Mouse (Mus musculus): ENCODE measurements at regions not wholly inside any gene's neighbourhood (a gene's known extent, or its start where the extent isn't known, plus 50 kb on each side); places are given as distances from the start of the nearest gene placed in this dataset.

DNA sequence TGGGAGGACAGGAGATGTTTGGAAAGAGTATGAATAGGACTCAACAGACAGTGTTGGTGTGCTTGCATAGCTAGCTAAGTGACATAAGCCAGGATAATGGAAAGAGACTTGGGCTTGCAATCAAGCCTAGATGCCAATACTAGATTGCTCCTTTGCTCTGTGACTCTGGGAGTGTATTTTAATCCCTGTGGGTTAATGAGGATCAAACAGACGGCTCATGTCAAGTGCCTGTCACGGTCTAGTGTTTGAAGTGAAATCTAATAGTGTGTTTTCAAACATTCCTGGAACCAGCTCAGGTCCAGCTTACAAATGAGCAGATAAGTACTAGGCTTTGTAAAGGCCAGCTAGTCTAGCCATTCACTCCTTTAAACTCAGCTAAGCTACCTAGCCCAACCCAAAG is 64.1 kb upstream of the Ranbp3l start:
- 73% methylated on average over 2 of the region's 2 CpGs for WGBS
- no peak overlapping the region for H3K4me3 ChIP-seq (ENCODE audit: low read length)
- H3K4me2 ChIP-seq (ENCODE audit: low read depth, low read length) = no peak overlapping the region
- H3K27ac ChIP-seq (ENCODE audit: low read length) = no peak overlapping the region
- no peak overlapping the region for H3K9ac ChIP-seq (ENCODE audit: low read depth, low read length)
- H3K36me3 ChIP-seq (ENCODE audit: control insufficient read depth, insufficient read depth, low read length) = no peaks in the 10 kb centered on the region
- H3K27me3 ChIP-seq (replicated peaks; ENCODE audit: control insufficient read depth, insufficient read depth, low read length) = no peaks in the 10 kb centered on the region
- no peaks in the 10 kb centered on the region for H3K9me3 ChIP-seq (ENCODE audit: control insufficient read depth, low read length)
- ATAC-seq = no peak
- no peaks in the 10 kb centered on the region for H3K4me1 ChIP-seq (ENCODE audit: control insufficient read depth, insufficient read depth, low read length)

DNA sequence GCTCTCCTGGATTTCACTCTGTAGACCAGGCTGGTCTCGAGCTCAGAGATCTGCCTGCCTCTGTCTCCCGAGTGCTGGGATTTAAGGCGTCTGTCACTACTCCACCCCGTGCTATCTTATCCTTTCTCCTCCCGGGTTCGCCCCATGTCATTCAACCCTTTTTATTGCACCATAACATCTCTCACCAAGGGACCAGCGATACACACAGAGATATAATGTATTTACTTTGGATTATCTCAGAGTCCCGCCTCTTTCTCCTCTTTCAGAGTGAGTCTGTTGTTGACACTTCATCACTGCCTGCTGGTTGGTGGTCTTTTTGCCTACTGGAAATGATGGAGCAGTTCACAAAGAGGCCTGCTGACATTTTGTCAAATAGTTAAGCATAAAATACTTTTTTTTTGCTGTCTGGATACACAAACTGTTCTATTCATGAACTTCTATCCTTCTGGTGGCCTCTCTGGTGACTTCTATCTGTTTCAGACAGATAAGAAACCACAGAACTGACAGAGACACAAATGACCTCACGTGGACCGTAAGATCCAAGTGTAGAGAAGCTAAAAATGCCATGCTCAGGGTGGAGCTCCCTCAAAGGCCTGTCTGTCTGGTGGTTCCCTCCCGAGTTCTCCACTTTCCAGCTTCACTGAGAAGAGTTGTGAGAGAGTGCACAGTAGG is 70.1 kb upstream of the Ranbp3l start:
- 69% methylated on average over 11 of the region's 11 CpGs for WGBS

GRCm38 (mm10) chr15:8896856-8897255 is 70.9 kb upstream of the Ranbp3l start:
- WGBS = 82% methylated on average over 2 of the region's 2 CpGs
- Histone ChIP-seq H3K27ac (ENCODE audit: low read length) (no peak overlapping the region), H3K36me3 (ENCODE audit: control insufficient read depth, insufficient read depth, low read length) (no peaks in the 10 kb centered on the region), H3K27me3 (replicated peaks; ENCODE audit: control insufficient read depth, insufficient read depth, low read length) (no peaks in the 10 kb centered on the region), H3K4me3 (ENCODE audit: low read length) (no peak overlapping the region), H3K9me3 (ENCODE audit: control insufficient read depth, low read length) (no peaks in the 10 kb centered on the region), H3K9ac (ENCODE audit: low read depth, low read length) (no peak overlapping the region), H3K4me1 (ENCODE audit: control insufficient read depth, insufficient read depth, low read length) (no peaks in the 10 kb centered on the region), H3K4me2 (ENCODE audit: low read depth, low read length) (no peak overlapping the region)
- ATAC-seq = no peak

More for the DNA sequence above, 70.1 kb upstream of the Ranbp3l start:
- H3K4me3 ChIP-seq (ENCODE audit: low read length) = no peak overlapping the region
- no peaks in the 10 kb centered on the region for H3K36me3 ChIP-seq (ENCODE audit: control insufficient read depth, insufficient read depth, low read length)
- H3K4me1 ChIP-seq (ENCODE audit: control insufficient read depth, insufficient read depth, low read length) = no peaks in the 10 kb centered on the region
- no peak overlapping the region for H3K4me2 ChIP-seq (ENCODE audit: low read depth, low read length)
- no peaks in the 10 kb centered on the region for H3K27me3 ChIP-seq (replicated peaks; ENCODE audit: control insufficient read depth, insufficient read depth, low read length)
- no peak overlapping the region for H3K9ac ChIP-seq (ENCODE audit: low read depth, low read length)
- no peak overlapping the region for H3K27ac ChIP-seq (ENCODE audit: low read length)
- H3K9me3 ChIP-seq (ENCODE audit: control insufficient read depth, low read length) = no peaks in the 10 kb centered on the region
- ATAC-seq = no peak; the same call in 1 of the 2 replicates

GRCm38 (mm10) chr15:8896391-8896790 is 71.4 kb upstream of the Ranbp3l start:
- no peaks in the 10 kb centered on the region for H3K4me1 ChIP-seq (ENCODE audit: control insufficient read depth, insufficient read depth, low read length)
- H3K27ac ChIP-seq (ENCODE audit: low read length) = no peak overlapping the region
- no peaks in the 10 kb centered on the region for H3K9me3 ChIP-seq (ENCODE audit: control insufficient read depth, low read length)
- no peaks in the 10 kb centered on the region for H3K36me3 ChIP-seq (ENCODE audit: control insufficient read depth, insufficient read depth, low read length)
- 77% methylated on average over 12 of the region's 12 CpGs for WGBS
- no peak overlapping the region for H3K4me3 ChIP-seq (ENCODE audit: low read length)
- H3K9ac ChIP-seq (ENCODE audit: low read depth, low read length) = no peak overlapping the region
- no peak for ATAC-seq
- no peak overlapping the region for H3K4me2 ChIP-seq (ENCODE audit: low read depth, low read length)
- H3K27me3 ChIP-seq (replicated peaks; ENCODE audit: control insufficient read depth, insufficient read depth, low read length) = no peaks in the 10 kb centered on the region

DNA sequence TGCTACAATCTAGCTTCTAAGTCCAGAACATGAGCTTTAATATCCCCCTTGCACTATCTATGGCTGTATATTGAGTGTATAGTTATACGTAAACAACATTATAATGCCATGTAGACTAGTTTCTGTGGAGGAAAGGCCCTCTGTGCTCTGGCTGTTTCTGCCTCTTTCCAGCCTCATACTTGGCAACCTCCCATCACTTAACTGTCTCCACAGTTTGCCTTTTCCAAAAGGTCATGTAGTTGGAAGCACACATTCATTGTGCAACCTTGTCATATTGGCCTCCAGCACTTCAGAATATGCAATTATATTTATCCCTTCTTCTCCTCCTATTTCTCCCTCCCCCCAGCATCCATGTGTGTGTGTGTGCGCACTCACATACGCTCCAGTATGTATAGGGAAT is 82.2 kb upstream of the Ranbp3l start:
- ATAC-seq = no peak
- H3K36me3 ChIP-seq (ENCODE audit: control insufficient read depth, insufficient read depth, low read length) = no peaks in the 10 kb centered on the region
- no peaks in the 10 kb centered on the region for H3K4me1 ChIP-seq (ENCODE audit: control insufficient read depth, insufficient read depth, low read length)
- no peak overlapping the region for H3K27ac ChIP-seq (ENCODE audit: low read length)
- H3K9me3 ChIP-seq (ENCODE audit: control insufficient read depth, low read length) = no peaks in the 10 kb centered on the region
- H3K4me3 ChIP-seq (ENCODE audit: low read length) = no peak overlapping the region
- no peak overlapping the region for H3K4me2 ChIP-seq (ENCODE audit: low read depth, low read length)
- H3K27me3 ChIP-seq (replicated peaks; ENCODE audit: control insufficient read depth, insufficient read depth, low read length) = no peaks in the 10 kb centered on the region
- 95% methylated on average over 3 of the region's 3 CpGs for WGBS
- H3K9ac ChIP-seq (ENCODE audit: low read depth, low read length) = no peak overlapping the region

DNA sequence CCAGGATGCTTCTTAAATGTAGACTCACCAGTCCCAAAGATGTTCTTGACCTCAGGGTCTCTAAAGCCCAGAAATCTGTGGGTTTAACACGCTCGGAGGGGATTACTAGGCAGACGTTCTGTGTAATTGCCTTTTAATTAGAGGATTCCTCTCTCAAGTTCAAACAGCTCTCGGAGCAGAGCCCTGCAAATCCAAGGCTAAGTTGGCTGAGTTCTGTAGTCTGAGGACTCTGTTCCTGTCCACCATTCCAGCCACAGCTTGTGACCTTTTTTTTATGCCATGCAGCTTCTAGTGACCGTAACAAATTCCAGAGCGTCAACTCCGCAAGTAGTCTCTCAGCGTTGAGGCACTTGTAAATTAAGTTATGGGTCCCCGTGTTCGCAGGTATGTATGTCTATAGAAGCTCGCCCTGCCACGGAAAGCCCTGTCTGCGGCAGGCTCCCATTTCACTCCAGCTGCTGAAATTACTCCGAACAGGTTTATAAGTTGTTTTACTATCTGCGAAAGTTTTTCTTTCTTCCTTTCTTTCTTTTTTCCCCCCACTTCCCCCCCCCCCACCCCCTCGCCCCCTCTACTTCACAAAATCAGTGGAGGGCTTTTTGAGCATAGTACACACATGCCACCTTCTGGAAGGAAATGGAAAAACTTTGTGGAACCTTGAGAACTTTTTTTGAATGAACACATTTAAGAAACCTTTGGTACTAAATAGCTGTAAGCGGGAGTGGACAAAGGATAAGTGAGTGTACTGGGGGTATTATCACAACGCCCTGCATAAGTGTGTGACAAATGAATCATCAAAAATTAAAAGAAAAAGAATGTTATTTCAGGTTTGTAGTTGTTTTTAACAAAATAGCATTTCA is 82.9 kb upstream of the Ranbp3l start:
- Histone ChIP-seq H3K36me3 (ENCODE audit: control insufficient read depth, insufficient read depth, low read length) (no peaks in the 10 kb centered on the region), H3K27me3 (replicated peaks; ENCODE audit: control insufficient read depth, insufficient read depth, low read length) (no peaks in the 10 kb centered on the region), H3K4me2 (ENCODE audit: low read depth, low read length) (no peak overlapping the region), H3K9me3 (ENCODE audit: control insufficient read depth, low read length) (no peaks in the 10 kb centered on the region), H3K27ac (ENCODE audit: low read length) (no peak overlapping the region), H3K9ac (ENCODE audit: low read depth, low read length) (no peak overlapping the region), H3K4me3 (ENCODE audit: low read length) (no peak overlapping the region), H3K4me1 (ENCODE audit: control insufficient read depth, insufficient read depth, low read length) (no peaks in the 10 kb centered on the region)
- no peak for ATAC-seq
- 61% methylated on average over 18 of the region's 18 CpGs for WGBS

GRCm38 (mm10) chr15:8882880-8883539 is 84.7 kb upstream of the Ranbp3l start:
- Histone ChIP-seq H3K36me3 (ENCODE audit: control insufficient read depth, insufficient read depth, low read length) (no peaks in the 10 kb centered on the region), H3K4me3 (ENCODE audit: low read length) (no peak overlapping the region), H3K4me2 (ENCODE audit: low read depth, low read length) (no peak overlapping the region), H3K9ac (ENCODE audit: low read depth, low read length) (no peak overlapping the region), H3K4me1 (ENCODE audit: control insufficient read depth, insufficient read depth, low read length) (no peaks in the 10 kb centered on the region), H3K27ac (ENCODE audit: low read length) (no peak overlapping the region), H3K27me3 (replicated peaks; ENCODE audit: control insufficient read depth, insufficient read depth, low read length) (no peaks in the 10 kb centered on the region), H3K9me3 (ENCODE audit: control insufficient read depth, low read length) (no peaks in the 10 kb centered on the region)
- 70% methylated on average over 9 of the region's 9 CpGs for WGBS
- ATAC-seq = no peak

DNA sequence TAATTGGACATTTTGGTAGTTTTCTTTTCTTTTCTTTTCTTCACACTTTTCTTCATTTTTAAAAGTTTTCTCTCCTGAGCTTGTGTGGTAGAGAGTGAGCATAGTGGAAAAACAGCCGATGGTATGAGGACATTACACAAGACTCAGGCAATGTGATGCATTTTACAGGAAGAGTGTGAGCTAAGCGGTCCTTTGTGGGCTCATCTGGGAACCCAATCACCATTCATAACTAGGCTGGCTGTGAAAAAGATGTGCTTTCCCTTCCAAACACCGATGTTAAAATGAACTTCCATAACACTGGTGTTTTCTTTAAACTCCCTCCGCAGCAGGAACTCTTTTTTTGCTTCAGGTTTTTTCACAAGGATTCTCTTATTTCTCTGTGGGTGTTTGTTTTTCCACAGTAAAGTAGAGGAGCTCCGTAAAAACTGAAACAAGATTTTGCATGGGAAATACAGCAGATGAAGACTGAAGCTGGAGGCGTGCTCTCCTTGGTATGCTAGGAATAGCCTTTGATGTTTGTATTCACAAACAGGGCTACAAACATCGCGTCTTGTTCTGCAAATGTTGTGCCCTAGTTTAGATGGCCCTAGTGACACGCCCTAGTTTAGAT is 92.8 kb upstream of the Ranbp3l start:
- WGBS = 85% methylated on average over 9 of the region's 9 CpGs

GRCm38 (mm10) chr15:8868021-8868420 is 99.7 kb upstream of the Ranbp3l start:
- ATAC-seq = no peak
- H3K27me3 ChIP-seq (replicated peaks; ENCODE audit: control insufficient read depth, insufficient read depth, low read length) = no peaks in the 10 kb centered on the region
- WGBS = 84% methylated on average over 2 of the region's 2 CpGs

More for the DNA sequence above, 92.8 kb upstream of the Ranbp3l start:
- H3K4me1 ChIP-seq (ENCODE audit: control insufficient read depth, insufficient read depth, low read length) = no peaks in the 10 kb centered on the region
- H3K36me3 ChIP-seq (ENCODE audit: control insufficient read depth, insufficient read depth, low read length) = no peaks in the 10 kb centered on the region
- no peak overlapping the region for H3K4me2 ChIP-seq (ENCODE audit: low read depth, low read length)
- no peak overlapping the region for H3K9ac ChIP-seq (ENCODE audit: low read depth, low read length)
- no peak for ATAC-seq
- H3K27ac ChIP-seq (ENCODE audit: low read length) = no peak overlapping the region
- no peak overlapping the region for H3K4me3 ChIP-seq (ENCODE audit: low read length)
- no peaks in the 10 kb centered on the region for H3K27me3 ChIP-seq (replicated peaks; ENCODE audit: control insufficient read depth, insufficient read depth, low read length)
- H3K9me3 ChIP-seq (ENCODE audit: control insufficient read depth, low read length) = no peaks in the 10 kb centered on the region

More at GRCm38 (mm10) chr15:8868021-8868420, 99.7 kb upstream of the Ranbp3l start:
- H3K36me3 ChIP-seq (ENCODE audit: control insufficient read depth, insufficient read depth, low read length) = no peaks in the 10 kb centered on the region
- H3K4me1 ChIP-seq (ENCODE audit: control insufficient read depth, insufficient read depth, low read length) = 0 out of 2 replicates have a peak, but pooled peaks cover 3% of the 10 kb centered on the region
- no peak overlapping the region for H3K4me2 ChIP-seq (ENCODE audit: low read depth, low read length)
- H3K27ac ChIP-seq (ENCODE audit: low read length) = no peak overlapping the region
- H3K9ac ChIP-seq (ENCODE audit: low read depth, low read length) = no peak overlapping the region
- no peaks in the 10 kb centered on the region for H3K9me3 ChIP-seq (ENCODE audit: control insufficient read depth, low read length)
- H3K4me3 ChIP-seq (ENCODE audit: low read length) = no peak overlapping the region
